Comparison of ENCODE assay signal across 7 mouse cellular contexts in the genomic region with DNA sequence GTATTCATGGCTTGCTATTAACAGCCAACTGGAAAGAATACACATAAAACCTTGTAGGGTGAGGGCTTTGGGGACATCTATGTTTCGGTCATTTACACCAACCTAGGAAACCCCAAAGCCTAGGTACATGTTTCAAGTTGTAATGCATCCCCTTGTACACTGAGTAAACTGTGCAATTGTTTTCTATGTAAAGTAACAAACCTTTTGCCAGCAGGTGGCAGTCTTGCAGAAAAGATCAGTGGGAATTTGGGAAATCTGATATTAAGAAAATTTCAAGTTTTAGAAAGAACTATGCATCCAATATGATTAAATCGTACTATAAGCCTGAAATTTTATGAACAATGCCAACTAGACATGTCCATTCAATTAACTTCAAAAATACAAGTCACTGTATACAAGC. TPM values are rescaled to one million over a fixed set of nuclear protein-coding genes. Genes with fewer than 3 reads are reported as not detected.
A peak's percentile ranks its signal among the peaks of the same experiment; 100 is the strongest.
DNase-seq lines count a peak whose midpoint lies in the region; ATAC-seq and TF ChIP-seq lines count a peak whose summit lies in the region.

No protein-coding gene starts in this region.

- DNase-seq in A20 (ENCODE audit: low read depth, low spot score) (peak; percentile 44), MN1 (ENCODE audit: low spot score) (peak; percentile 70)
- peak; percentile 72 for DNase-seq in embryonic facial prominence, embryonic 14.5 days (ENCODE audit: low spot score)
- DNase-seq in liver, postnatal 0 days = peak; percentile 25
- DNase-seq in T-cell, adult 2 months (ENCODE audit: low spot score) = no peak

- no peak overlapping the region for H3K4me3 ChIP-seq in intestine, postnatal 0 days (ENCODE audit: low read depth, low read length)
- no peak overlapping the region for H3K4me3 ChIP-seq in intestine, embryonic 16.5 days (ENCODE audit: low read length)
- no peak overlapping the region for H3K4me3 ChIP-seq in embryonic facial prominence, embryonic 14.5 days (ENCODE audit: low read depth, low read length)
- H3K4me3 ChIP-seq in liver, postnatal 0 days (ENCODE audit: low read depth, low read length) = no peak overlapping the region

- TF ChIP-seq CTCF in intestine, postnatal 0 days (IDR thresholded peaks at IDR 0.05; ENCODE audit: low read depth) = peak; percentile 74
- peak; percentile 62 for TF ChIP-seq CTCF in liver, postnatal 0 days (IDR thresholded peaks at IDR 0.05; ENCODE audit: low read depth)

- no peak overlapping the region for H3K4me2 ChIP-seq in intestine, postnatal 0 days (replicated peaks; ENCODE audit: low read depth)
- no peak overlapping the region for H3K4me2 ChIP-seq in intestine, embryonic 16.5 days (ENCODE audit: low read depth, low read length)
- no peak overlapping the region for H3K4me2 ChIP-seq in embryonic facial prominence, embryonic 14.5 days (ENCODE audit: low read depth, low read length)
- H3K4me2 ChIP-seq in liver, postnatal 0 days (ENCODE audit: low read depth, low read length) = no peak overlapping the region

- H3K36me3 ChIP-seq in intestine, postnatal 0 days (ENCODE audit: control insufficient read depth, insufficient read depth) = no peaks in the 10 kb centered on the region
- H3K36me3 ChIP-seq in intestine, embryonic 16.5 days (ENCODE audit: control insufficient read depth, insufficient read depth, low read length) = no peaks in the 10 kb centered on the region
- H3K36me3 ChIP-seq in embryonic facial prominence, embryonic 14.5 days (ENCODE audit: control insufficient read depth, insufficient read depth, low read length) = no peaks in the 10 kb centered on the region
- no peaks in the 10 kb centered on the region for H3K36me3 ChIP-seq in liver, postnatal 0 days (replicated peaks; ENCODE audit: insufficient read depth, low read length)

- ATAC-seq in intestine, postnatal 0 days = no peak
- no peak for ATAC-seq in intestine, embryonic 16.5 days
- no peak for ATAC-seq in embryonic facial prominence, embryonic 14.5 days (ENCODE audit: low read depth)
- ATAC-seq in liver, postnatal 0 days = no peak

- H3K4me1 ChIP-seq in intestine, postnatal 0 days (replicated peaks; ENCODE audit: control insufficient read depth, insufficient read depth, low read length) = no peaks in the 10 kb centered on the region
- H3K4me1 ChIP-seq in intestine, embryonic 16.5 days (ENCODE audit: control insufficient read depth, insufficient read depth, low read length) = no peaks in the 10 kb centered on the region
- no peaks in the 10 kb centered on the region for H3K4me1 ChIP-seq in embryonic facial prominence, embryonic 14.5 days (ENCODE audit: control insufficient read depth, insufficient read depth, low read length)
- no peaks in the 10 kb centered on the region for H3K4me1 ChIP-seq in liver, postnatal 0 days (ENCODE audit: insufficient read depth)

- TF ChIP-seq EP300 in liver, postnatal 0 days (IDR thresholded peaks at IDR 0.05; ENCODE audit: low read depth) = no peak

- no peaks in the 10 kb centered on the region for H3K9me3 ChIP-seq in intestine, postnatal 0 days (ENCODE audit: control insufficient read depth)
- no peaks in the 10 kb centered on the region for H3K9me3 ChIP-seq in intestine, embryonic 16.5 days (ENCODE audit: control insufficient read depth, low read length)
- H3K9me3 ChIP-seq in embryonic facial prominence, embryonic 14.5 days (ENCODE audit: control insufficient read depth, low read length) = no peaks in the 10 kb centered on the region
- H3K9me3 ChIP-seq in liver, postnatal 0 days (ENCODE audit: low read length) = no peaks in the 10 kb centered on the region

- no peak overlapping the region for H3K27ac ChIP-seq in intestine, postnatal 0 days (ENCODE audit: low read depth, low read length)
- H3K27ac ChIP-seq in intestine, embryonic 16.5 days (ENCODE audit: low read length) = no peak overlapping the region
- H3K27ac ChIP-seq in embryonic facial prominence, embryonic 14.5 days (replicated peaks; ENCODE audit: low read depth, low read length) = no peak overlapping the region
- H3K27ac ChIP-seq in liver, postnatal 0 days (ENCODE audit: low read depth) = no peak overlapping the region

- no peaks in the 10 kb centered on the region for H3K27me3 ChIP-seq in intestine, postnatal 0 days (replicated peaks; ENCODE audit: control insufficient read depth, insufficient read depth, low read length)
- no peaks in the 10 kb centered on the region for H3K27me3 ChIP-seq in intestine, embryonic 16.5 days (replicated peaks; ENCODE audit: control insufficient read depth, insufficient read depth, low read length)
- H3K27me3 ChIP-seq in embryonic facial prominence, embryonic 14.5 days (replicated peaks; ENCODE audit: control insufficient read depth, insufficient read depth, low read length) = no peaks in the 10 kb centered on the region
- no peaks in the 10 kb centered on the region for H3K27me3 ChIP-seq in liver, postnatal 0 days (ENCODE audit: insufficient read depth, low read length)

- H3K9ac ChIP-seq in intestine, postnatal 0 days (ENCODE audit: low read depth, low read length) = no peak overlapping the region
- no peak overlapping the region for H3K9ac ChIP-seq in intestine, embryonic 16.5 days (ENCODE audit: low read depth, low read length)
- no peak overlapping the region for H3K9ac ChIP-seq in embryonic facial prominence, embryonic 14.5 days (ENCODE audit: low read depth, low read length)
- H3K9ac ChIP-seq in liver, postnatal 0 days (replicated peaks) = no peak overlapping the region

- 36% methylated on average over 2 of the region's 2 CpGs for WGBS in intestine, postnatal 0 days
- 38% methylated on average over 2 of the region's 2 CpGs for WGBS in intestine, embryonic 16.5 days
- WGBS in embryonic facial prominence, embryonic 14.5 days = 33% methylated on average over 2 of the region's 2 CpGs
- WGBS in liver, postnatal 0 days (ENCODE audit: insufficient replicate concordance) = 23% methylated on average over 2 of the region's 2 CpGs

RNA-seq across cellular contexts. Expression of a gene that starts 15.7 kb away (rescaled TPM):
- polyA plus RNA-seq in intestine, postnatal 0 days (2015; fragmentation: Nextera tagmentation; extraction: Ambion mirVana) = 0.99 and 1.1 TPM in 2 replicates
- 0.78 and 0.99 TPM in 2 replicates for polyA plus RNA-seq in intestine, embryonic 16.5 days (2015; fragmentation: Nextera tagmentation; extraction: Ambion mirVana)
- polyA plus RNA-seq in embryonic facial prominence, embryonic 14.5 days (2014; fragmentation: Nextera tagmentation; extraction: Ambion mirVana) = 3.1 and 3.6 TPM in 2 replicates
- polyA plus RNA-seq in liver, postnatal 0 days (2015; fragmentation: Nextera tagmentation; extraction: Ambion mirVana) = 0.27 and 0.40 TPM in 2 replicates
